Mouse (Mus musculus): ENCODE data around the gene Galnt4. TPM values are rescaled to one million over a fixed set of nuclear protein-coding genes. Genes with fewer than 3 reads are reported as not detected.

The Galnt4 gene
- total and polyA plus RNA-seq, 3 experiments: 1.6 to 1.7 TPM; not detected in 1

DNA sequence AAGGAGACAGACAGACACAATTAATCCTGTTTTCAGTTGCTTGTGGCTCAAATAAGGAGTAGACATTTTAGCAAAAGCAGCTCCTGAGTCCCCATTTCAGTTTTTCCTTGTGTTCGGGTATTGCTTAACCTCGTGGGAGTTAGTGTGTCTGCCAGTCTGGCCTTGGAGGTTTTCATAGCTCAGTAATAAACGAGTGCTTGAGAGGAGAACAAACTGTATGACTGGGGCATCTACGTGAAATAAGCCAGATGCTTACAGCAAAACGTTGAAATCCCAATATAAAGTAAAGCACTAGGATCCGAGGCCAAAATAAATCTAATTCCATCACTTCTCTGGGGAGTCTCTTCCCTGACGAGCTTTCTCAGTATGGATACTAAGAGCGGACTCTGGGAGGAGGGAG, 37.7 kb downstream of the Galnt4 start:
- H3K27me3 ChIP-seq (ENCODE audit: control insufficient read depth in 1 of 2, insufficient read depth in 2 of 2, low read length in 2 of 2): no peaks in the 10 kb centered on the region
- no peak overlapping the region for H3K9ac ChIP-seq (ENCODE audit: control insufficient read depth, low read depth, low read length, poor library complexity, severe bottlenecking)
- H3K36me3 ChIP-seq (ENCODE audit: control insufficient read depth in 1 of 2, insufficient read depth in 2 of 2, low read length in 2 of 2): no peaks in the 10 kb centered on the region
- DNase-seq (ENCODE audit: low read depth, low spot score): no peak
- no peaks in the 10 kb centered on the region for H3K9me3 ChIP-seq (replicated peaks; ENCODE audit: insufficient read depth, low read length)
- H3K4me3 ChIP-seq (ENCODE audit: control insufficient read depth in 1 of 2, insufficient read depth in 1 of 2, low read depth in 2 of 2, low read length in 2 of 2): no peak overlapping the region
- H3K27ac ChIP-seq (ENCODE audit: control insufficient read depth, low read depth, low read length): no peak overlapping the region
- H3K79me2 ChIP-seq (ENCODE audit: control insufficient read depth, insufficient read depth, low read length, poor library complexity): no peaks in the 10 kb centered on the region
- H3K4me1 ChIP-seq (ENCODE audit: control insufficient read depth in 1 of 2, insufficient read depth in 2 of 2, low read length in 2 of 2): no peaks in the 10 kb centered on the region
- TF ChIP-seq HCFC1 (IDR thresholded peaks at IDR 0.05; ENCODE audit: low read depth, low read length) (no peak), ZNF384 (IDR thresholded peaks at IDR 0.05; ENCODE audit: low read depth, low read length) (no peak), CTCF (IDR thresholded peaks at IDR 0.05 in 2 of 3, conservative IDR thresholded peaks at IDR 0.05 in 1 of 3; ENCODE audit: control insufficient read depth in 1 of 3, insufficient read depth in 1 of 3, low read depth in 2 of 3, low read length in 3 of 3, poor library complexity in 1 of 3, severe bottlenecking in 1 of 3) (no peak), GATA1 (IDR thresholded peaks at IDR 0.05; ENCODE audit: low read depth, low read length) (no peak), BHLHE40 (IDR thresholded peaks at IDR 0.05; ENCODE audit: borderline replicate concordance, low read depth, low read length) (no peak), TAL1 (IDR thresholded peaks at IDR 0.05; ENCODE audit: low read length) (no peak), MYC (IDR thresholded peaks at IDR 0.05; ENCODE audit: low read depth, low read length) (no peak), UBTF (IDR thresholded peaks at IDR 0.05; ENCODE audit: borderline replicate concordance, insufficient read depth, low read depth, low read length) (no peak), MEF2A (IDR thresholded peaks at IDR 0.05; ENCODE audit: extremely low read depth, insufficient replicate concordance, low read depth, low read length, poor library complexity, severe bottlenecking) (no peak), MAX (IDR thresholded peaks at IDR 0.05; ENCODE audit: low read length) (no peak)

DNA sequence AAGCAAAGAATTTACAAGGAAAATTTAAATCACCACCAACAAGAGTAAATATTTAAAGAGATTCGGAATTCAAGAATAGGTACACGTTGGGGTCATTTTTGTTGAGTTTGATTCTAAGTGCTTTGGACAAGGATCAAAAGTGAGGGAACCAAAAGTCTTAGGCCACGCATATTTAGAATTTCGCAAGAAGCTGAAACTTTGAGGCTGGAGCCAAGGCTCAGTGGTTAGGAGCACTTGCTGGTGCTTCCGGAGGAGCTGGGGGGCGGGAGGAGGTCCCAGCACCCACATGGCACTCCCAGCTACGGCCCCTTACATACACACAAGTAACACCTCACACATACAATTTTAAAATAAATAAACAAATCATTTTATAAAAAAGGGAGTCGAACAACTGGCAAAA, 38.6 kb downstream of the Galnt4 start:
- Histone ChIP-seq H3K9me3 (replicated peaks; ENCODE audit: insufficient read depth, low read length) (no peaks in the 10 kb centered on the region), H3K4me3 (ENCODE audit: control insufficient read depth in 1 of 2, insufficient read depth in 1 of 2, low read depth in 2 of 2, low read length in 2 of 2) (no peak overlapping the region), H3K4me1 (ENCODE audit: control insufficient read depth in 1 of 2, insufficient read depth in 2 of 2, low read length in 2 of 2) (peaks cover 0 to 5% of the 10 kb centered on the region in 2 experiments; a peak in 3 of 4 replicates), H3K27ac (ENCODE audit: control insufficient read depth, low read depth, low read length) (no peak overlapping the region), H3K27me3 (ENCODE audit: control insufficient read depth in 1 of 2, insufficient read depth in 2 of 2, low read length in 2 of 2) (no peaks in the 10 kb centered on the region), H3K36me3 (ENCODE audit: control insufficient read depth in 1 of 2, insufficient read depth in 2 of 2, low read length in 2 of 2) (peaks cover 0 to 7% of the 10 kb centered on the region in 2 experiments; a peak in 2 of 4 replicates), H3K79me2 (ENCODE audit: control insufficient read depth, insufficient read depth, low read length, poor library complexity) (no peaks in the 10 kb centered on the region), H3K9ac (ENCODE audit: control insufficient read depth, low read depth, low read length, poor library complexity, severe bottlenecking) (no peak overlapping the region)
- TF ChIP-seq ZKSCAN1 (IDR thresholded peaks at IDR 0.05; ENCODE audit: low read depth, low read length) (no peak), SIN3A (IDR thresholded peaks at IDR 0.05; ENCODE audit: low read length) (no peak), MAFK (IDR thresholded peaks at IDR 0.05; ENCODE audit: borderline replicate concordance, low read depth, low read length) (no peak), TCF12 (IDR thresholded peaks at IDR 0.05; ENCODE audit: low read depth, low read length) (no peak), MAZ (IDR thresholded peaks at IDR 0.05; ENCODE audit: low read depth, low read length) (no peak), NRF1 (IDR thresholded peaks at IDR 0.05; ENCODE audit: insufficient read depth, low read depth, low read length, poor library complexity, severe bottlenecking) (no peak)
- no peak for DNase-seq (ENCODE audit: low read depth, low spot score)

Measured in MEL (cell line).